Comparison of ENCODE assay signal across 16 mouse cellular contexts in the genomic region with DNA sequence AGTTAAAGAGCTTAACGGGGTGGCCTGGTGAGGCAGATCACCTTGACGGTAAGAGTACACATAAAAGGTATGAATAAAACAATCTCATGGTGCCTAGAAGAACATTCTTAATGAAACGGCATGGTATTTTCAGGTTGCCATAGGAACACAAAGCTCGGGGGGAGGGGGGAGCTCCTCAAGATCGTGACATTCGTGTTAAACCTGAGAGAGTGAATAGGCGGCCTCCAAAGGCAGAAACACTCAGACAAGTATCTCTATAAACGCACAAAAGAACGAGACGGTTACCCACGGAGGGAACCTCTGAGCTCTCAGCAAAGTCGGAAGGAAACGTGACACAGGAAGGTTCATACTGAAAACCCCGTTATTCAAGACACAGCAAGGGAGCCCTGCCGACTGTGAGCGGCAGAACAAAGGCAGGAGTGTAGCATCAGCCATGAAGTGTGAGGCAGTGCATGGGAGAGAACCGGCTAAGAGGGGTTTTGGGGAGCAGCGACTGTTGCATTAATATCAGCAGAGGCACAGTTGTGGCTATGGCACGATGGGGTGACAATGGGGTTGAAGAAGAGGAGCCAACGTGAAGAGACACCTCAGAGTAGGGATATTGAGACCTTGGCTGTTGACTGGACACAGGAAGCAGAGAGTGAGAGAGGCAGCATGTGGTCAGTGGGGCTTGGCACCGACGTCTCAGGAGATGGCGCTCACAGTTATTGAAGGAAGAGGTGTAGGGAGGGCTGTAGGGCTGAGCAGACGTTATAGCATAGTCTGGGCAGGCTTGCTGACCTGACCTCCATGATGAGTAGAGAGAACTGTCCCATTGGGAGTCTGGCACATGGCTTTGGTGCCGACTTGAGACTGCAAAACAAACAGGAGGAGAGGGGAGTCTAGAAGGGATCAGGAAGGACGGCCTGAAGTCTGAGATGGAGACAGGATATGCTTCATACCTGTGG.
DNase-seq lines count a peak whose midpoint lies in the region; ATAC-seq lines count a peak whose summit lies in the region.
"Had no signal": no experiment of that assay in that cellular context is flagged by ENCODE, and none has a peak within 500 bp of the region (broad histone marks: within the 10 kb centered on the region; RNA-seq: fewer than 3 reads in every experiment).

No protein-coding gene starts in this region.

- WGBS in midbrain, embryonic 11.5 days: 70% methylated on average over 26 of the region's 26 CpGs
- 79% methylated on average over 26 of the region's 26 CpGs for WGBS in midbrain, embryonic 10.5 days
- 57% methylated on average over 26 of the region's 26 CpGs for WGBS in forebrain, embryonic 12.5 days
- 53% methylated on average over 26 of the region's 26 CpGs for WGBS in hindbrain, embryonic 15.5 days
- WGBS in neural tube, embryonic 15.5 days: 59% methylated on average over 26 of the region's 26 CpGs
- 76% methylated on average over 26 of the region's 26 CpGs for WGBS in heart, embryonic 12.5 days

- H3K9ac ChIP-seq in midbrain, embryonic 11.5 days (ENCODE audit: low read length): no peak overlapping the region
- H3K9ac ChIP-seq in forebrain, embryonic 12.5 days: no peak overlapping the region
- no peak overlapping the region for H3K9ac ChIP-seq in hindbrain, embryonic 15.5 days
- H3K9ac ChIP-seq in neural tube, embryonic 15.5 days (replicated peaks): no peak overlapping the region
- H3K9ac ChIP-seq in heart, embryonic 12.5 days: no peak overlapping the region
- H3K9ac ChIP-seq: liver, embryonic 13.5 days had no signal

- peak; percentile 85 for DNase-seq in midbrain, embryonic 11.5 days (ENCODE audit: low spot score, missing footprints)
- no peak for DNase-seq in midbrain, embryonic 10.5 days (ENCODE audit: low spot score)
- no peak for DNase-seq in frontal cortex, postnatal 10 days (ENCODE audit: low spot score in 2 of 2)
- DNase-seq: cerebellum, postnatal 10 days; heart, adult 18-20 months; heart, postnatal 10 days; kidney, postnatal 10 days; layer of hippocampus, postnatal 36 days; left cerebral cortex, postnatal 4 days; liver, embryonic 13.5 days; lung, postnatal 14 days had no signal

- no peaks in the 10 kb centered on the region for H3K27me3 ChIP-seq in midbrain, embryonic 11.5 days (ENCODE audit: control insufficient read depth, insufficient read depth, low read length)
- no peaks in the 10 kb centered on the region for H3K27me3 ChIP-seq in midbrain, embryonic 10.5 days (ENCODE audit: low read depth, poor library complexity, severe bottlenecking)
- no peaks in the 10 kb centered on the region for H3K27me3 ChIP-seq in forebrain, embryonic 12.5 days
- H3K27me3 ChIP-seq in hindbrain, embryonic 15.5 days: no peaks in the 10 kb centered on the region
- no peaks in the 10 kb centered on the region for H3K27me3 ChIP-seq in neural tube, embryonic 15.5 days (replicated peaks)
- H3K27me3 ChIP-seq in heart, embryonic 12.5 days (replicated peaks): no peaks in the 10 kb centered on the region
- H3K27me3 ChIP-seq: liver, embryonic 13.5 days had no signal

- no peak overlapping the region for H3K4me2 ChIP-seq in midbrain, embryonic 11.5 days
- H3K4me2 ChIP-seq in forebrain, embryonic 12.5 days: peak overlapping the region; percentile 11
- H3K4me2 ChIP-seq in hindbrain, embryonic 15.5 days: 0 out of 2 replicates have a peak overlapping the region, but pooled peaks have one; percentile 11
- no peak overlapping the region for H3K4me2 ChIP-seq in neural tube, embryonic 15.5 days
- H3K4me2 ChIP-seq in heart, embryonic 12.5 days: no peak overlapping the region
- H3K4me2 ChIP-seq: liver, embryonic 13.5 days had no signal

- no peak for ATAC-seq in midbrain, embryonic 11.5 days (ENCODE audit: low FRiP score)
- ATAC-seq in forebrain, embryonic 12.5 days (ENCODE audit: low FRiP score): peak; percentile 64; the same call in 1 of the 2 replicates
- peak; percentile 61; the same call in 1 of the 2 replicates for ATAC-seq in hindbrain, embryonic 15.5 days (ENCODE audit: low FRiP score, low read depth)
- peak; percentile 45 for ATAC-seq in neural tube, embryonic 15.5 days (ENCODE audit: low FRiP score)
- no peak for ATAC-seq in heart, embryonic 12.5 days (ENCODE audit: insufficient number of reproducible peaks, low FRiP score)
- ATAC-seq: intestine, postnatal 0 days had no signal

- no peaks in the 10 kb centered on the region for H3K9me3 ChIP-seq in midbrain, embryonic 11.5 days (ENCODE audit: control insufficient read depth, low read length)
- no peaks in the 10 kb centered on the region for H3K9me3 ChIP-seq in midbrain, embryonic 10.5 days (replicated peaks)
- no peaks in the 10 kb centered on the region for H3K9me3 ChIP-seq in forebrain, embryonic 12.5 days
- H3K9me3 ChIP-seq in hindbrain, embryonic 15.5 days: no peaks in the 10 kb centered on the region
- no peaks in the 10 kb centered on the region for H3K9me3 ChIP-seq in neural tube, embryonic 15.5 days (replicated peaks)
- H3K9me3 ChIP-seq in heart, embryonic 12.5 days (replicated peaks): no peaks in the 10 kb centered on the region
- H3K9me3 ChIP-seq: liver, embryonic 13.5 days had no signal

- H3K27ac ChIP-seq in midbrain, embryonic 11.5 days (ENCODE audit: low read depth, low read length): no peak overlapping the region
- H3K27ac ChIP-seq in midbrain, embryonic 10.5 days (replicated peaks): no peak overlapping the region
- peak overlapping the region; percentile 47; the same call in 1 of the 2 replicates for H3K27ac ChIP-seq in forebrain, embryonic 12.5 days
- H3K27ac ChIP-seq in hindbrain, embryonic 15.5 days (replicated peaks): peak overlapping the region; percentile 58
- H3K27ac ChIP-seq in neural tube, embryonic 15.5 days (replicated peaks): no peak overlapping the region
- H3K27ac ChIP-seq in heart, embryonic 12.5 days (ENCODE audit: poor library complexity, severe bottlenecking): no peak overlapping the region
- H3K27ac ChIP-seq: liver, embryonic 13.5 days had no signal

- no peaks in the 10 kb centered on the region for H3K4me1 ChIP-seq in midbrain, embryonic 11.5 days (ENCODE audit: control insufficient read depth, insufficient read depth, low read length)
- H3K4me1 ChIP-seq in midbrain, embryonic 10.5 days: peaks cover 10% of the 10 kb centered on the region
- H3K4me1 ChIP-seq in forebrain, embryonic 12.5 days: peaks cover 13% of the 10 kb centered on the region
- H3K4me1 ChIP-seq in hindbrain, embryonic 15.5 days (replicated peaks): peaks cover 9% of the 10 kb centered on the region
- no peaks in the 10 kb centered on the region for H3K4me1 ChIP-seq in neural tube, embryonic 15.5 days
- no peaks in the 10 kb centered on the region for H3K4me1 ChIP-seq in heart, embryonic 12.5 days (replicated peaks)
- H3K4me1 ChIP-seq: liver, embryonic 13.5 days had no signal

- no peak overlapping the region for H3K4me3 ChIP-seq in midbrain, embryonic 11.5 days (ENCODE audit: low read depth, low read length)
- H3K4me3 ChIP-seq in midbrain, embryonic 10.5 days: no peak overlapping the region
- H3K4me3 ChIP-seq in forebrain, embryonic 12.5 days (replicated peaks): no peak overlapping the region
- H3K4me3 ChIP-seq in hindbrain, embryonic 15.5 days: no peak overlapping the region
- no peak overlapping the region for H3K4me3 ChIP-seq in neural tube, embryonic 15.5 days (replicated peaks)
- no peak overlapping the region for H3K4me3 ChIP-seq in heart, embryonic 12.5 days
- H3K4me3 ChIP-seq: liver, embryonic 13.5 days had no signal

- no peaks in the 10 kb centered on the region for H3K36me3 ChIP-seq in midbrain, embryonic 11.5 days (ENCODE audit: control insufficient read depth, insufficient read depth, low read length)
- H3K36me3 ChIP-seq in midbrain, embryonic 10.5 days: no peaks in the 10 kb centered on the region
- H3K36me3 ChIP-seq in forebrain, embryonic 12.5 days (replicated peaks): no peaks in the 10 kb centered on the region
- H3K36me3 ChIP-seq in hindbrain, embryonic 15.5 days: no peaks in the 10 kb centered on the region
- H3K36me3 ChIP-seq in neural tube, embryonic 15.5 days: no peaks in the 10 kb centered on the region
- no peaks in the 10 kb centered on the region for H3K36me3 ChIP-seq in heart, embryonic 12.5 days
- H3K36me3 ChIP-seq: liver, embryonic 13.5 days had no signal

Comparison
In these comparisons a context has a peak if more than half of its experiments do, and no peak if none do; other contexts are left out.
1. ATAC-seq: peak in forebrain, embryonic 12.5 days (single experiment), hindbrain, embryonic 15.5 days (single experiment) and neural tube, embryonic 15.5 days (single experiment); none in midbrain, embryonic 11.5 days (single experiment) and heart, embryonic 12.5 days (single experiment).
2. H3K27ac ChIP-seq: peak in forebrain, embryonic 12.5 days (single experiment) and hindbrain, embryonic 15.5 days (single experiment); none in midbrain, embryonic 11.5 days (single experiment), midbrain, embryonic 10.5 days (single experiment), neural tube, embryonic 15.5 days (single experiment) and heart, embryonic 12.5 days (single experiment).
3. H3K4me2 ChIP-seq: peak in forebrain, embryonic 12.5 days (single experiment) and hindbrain, embryonic 15.5 days (single experiment); none in midbrain, embryonic 11.5 days (single experiment), neural tube, embryonic 15.5 days (single experiment) and heart, embryonic 12.5 days (single experiment).